Mouse (Mus musculus) liver, adult (tissue): ENCODE results near the gene H6pd.

Source experiments
- GATA4 ChIP-seq: IDR thresholded peaks from 2 replicates; pipeline ENCODE4 v1.6.1; 2014; ENCODE audit warnings: mild to moderate bottlenecking, low read length; ENCODE audit not compliant: insufficient replicate concordance

The H6pd gene

GRCm38 (mm10) chr4:149952201-149952600 is 56.6 kb downstream of the H6pd start:
- no peak for TF ChIP-seq GATA4

- no peak for TF ChIP-seq GATA4
Measured at GRCm38 (mm10) chr4:149951201-149951600, 57.6 kb downstream of the H6pd start.

GRCm38 (mm10) chr4:149949691-149950090 is 59.1 kb downstream of the H6pd start:
- TF ChIP-seq GATA4 = no peak

- no peak for TF ChIP-seq GATA4
Measured at GRCm38 (mm10) chr4:149948119-149948518, 60.7 kb downstream of the H6pd start.

- TF ChIP-seq GATA4 = no peak
Measured at GRCm38 (mm10) chr4:149947396-149947795, 61.4 kb downstream of the H6pd start.

- TF ChIP-seq GATA4 = no peak
Measured at GRCm38 (mm10) chr4:149945194-149945593, 63.6 kb downstream of the H6pd start.

- no peak for TF ChIP-seq GATA4
Measured at GRCm38 (mm10) chr4:149944214-149944613, 64.6 kb downstream of the H6pd start.

- no peak for TF ChIP-seq GATA4
Measured at GRCm38 (mm10) chr4:149942831-149943741, 65.7 kb downstream of the H6pd start.

GRCm38 (mm10) chr4:149941067-149941755 is 67.6 kb downstream of the H6pd start:
- TF ChIP-seq GATA4 = no peak

- no peak for TF ChIP-seq GATA4
Measured at GRCm38 (mm10) chr4:149938701-149939100, 70.1 kb downstream of the H6pd start.

- no peak for TF ChIP-seq GATA4
Measured at GRCm38 (mm10) chr4:149936921-149937320, 71.9 kb downstream of the H6pd start.

GRCm38 (mm10) chr4:149935470-149935869 is 73.4 kb downstream of the H6pd start:
- TF ChIP-seq GATA4 = no peak

GRCm38 (mm10) chr4:149933519-149934245 is 75.1 kb downstream of the H6pd start:
- no peak for TF ChIP-seq GATA4

- no peak for TF ChIP-seq GATA4
Measured at GRCm38 (mm10) chr4:149933025-149933424, 75.8 kb downstream of the H6pd start.

GRCm38 (mm10) chr4:149932108-149932815 is 76.6 kb downstream of the H6pd start:
- TF ChIP-seq GATA4 = no peak

GRCm38 (mm10) chr4:149930755-149931154 is 78.1 kb downstream of the H6pd start:
- no peak for TF ChIP-seq GATA4
